Mouse (Mus musculus) stomach, postnatal 0 days (tissue): ENCODE measurements at regions not wholly inside any gene's neighbourhood (a gene's known extent, or its start where the extent isn't known, plus 50 kb on each side); places are given as distances from the start of the nearest gene placed in this dataset.

Experiments used
- CTCF ChIP-seq: IDR thresholded peaks from 2 replicates; pipeline ENCODE4 v1.5.1; 2016; ENCODE audit warnings: antibody characterized with exemption, low read depth, mild to moderate bottlenecking, moderate library complexity
- EP300 ChIP-seq: optimal IDR thresholded peaks from 2 replicates; pipeline ENCODE3; 2016; ENCODE audit warnings: antibody characterized with exemption

DNA sequence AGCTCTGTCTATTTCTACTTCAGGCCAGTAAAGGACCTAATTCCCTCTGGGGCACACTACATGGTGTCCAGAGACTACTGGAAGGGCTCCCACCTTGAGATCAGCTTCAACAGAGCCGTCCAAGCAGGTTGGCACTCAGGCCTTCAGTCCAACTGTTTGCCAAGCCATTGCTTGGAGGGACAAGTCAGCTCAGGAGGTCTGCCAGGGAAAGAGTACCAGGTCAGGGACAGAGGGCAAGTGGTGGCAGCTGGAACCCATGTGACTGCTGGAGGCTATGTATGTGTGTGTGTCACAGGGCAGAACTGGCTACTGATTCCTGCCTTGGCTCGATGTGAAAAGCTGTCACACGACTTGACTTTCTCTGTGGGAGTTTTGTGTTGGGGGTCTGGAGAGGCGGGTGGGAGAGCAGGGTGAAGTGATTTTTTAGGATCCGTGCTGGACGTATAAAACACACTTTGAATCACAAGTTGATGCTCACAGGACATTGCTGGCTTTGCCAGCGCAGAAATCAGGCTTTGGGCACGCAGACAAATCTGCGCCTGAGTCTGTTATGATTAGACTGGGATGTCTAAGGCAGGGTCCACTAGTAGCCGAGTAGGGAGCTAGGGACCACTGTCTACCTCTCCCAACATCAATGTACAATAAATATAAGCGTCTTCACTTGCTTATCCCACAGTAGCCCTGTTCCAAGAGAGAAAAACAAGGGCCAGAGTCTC lies 118.0 kb downstream of the Sec61b start:
- TF ChIP-seq EP300 (no peak), CTCF (no peak)
